10 mouse cellular contexts compared by ENCODE assay signal in genomic region chr9:60456651-60457050, GRCm38 (mm10).
DNase-seq lines count a peak whose midpoint lies in the region; ATAC-seq lines count a peak whose summit lies in the region.
"Had no signal": no experiment of that assay in that cellular context is flagged by ENCODE, and none has a peak within 500 bp of the region (broad histone marks: within the 10 kb centered on the region; RNA-seq: fewer than 3 reads in every experiment).

No protein-coding gene starts in this region.

- DNase-seq in hindbrain, embryonic 14.5 days (ENCODE audit: low spot score): no peak
- DNase-seq in cerebellum, postnatal 36 days: peak; percentile 20 to 24
- peak; percentile 56 for DNase-seq in left cerebral cortex, postnatal 10 days (ENCODE audit: extremely low spot score in 1 of 2, low spot score in 2 of 2)
- DNase-seq in right cerebral cortex, postnatal 14 days: peak; percentile 41
- no peak for DNase-seq in thymus, postnatal 25 days
- DNase-seq in gastrocnemius, postnatal 36 days: no peak
- DNase-seq: kidney, postnatal 25 days had no signal

- peaks cover 25% of the 10 kb centered on the region for H3K4me1 ChIP-seq in hindbrain, embryonic 16.5 days (ENCODE audit: control insufficient read depth, insufficient read depth, low read depth, low read length)
- H3K4me1 ChIP-seq in hindbrain, embryonic 14.5 days (replicated peaks; ENCODE audit: control insufficient read depth, insufficient read depth, low read length): peaks cover 34% of the 10 kb centered on the region
- H3K4me1 ChIP-seq in kidney, embryonic 15.5 days: peaks cover 33% of the 10 kb centered on the region

- no peaks in the 10 kb centered on the region for H3K9me3 ChIP-seq in hindbrain, embryonic 16.5 days (ENCODE audit: control insufficient read depth, low read length)
- H3K9me3 ChIP-seq in hindbrain, embryonic 14.5 days (ENCODE audit: control insufficient read depth, low read length): no peaks in the 10 kb centered on the region
- no peaks in the 10 kb centered on the region for H3K9me3 ChIP-seq in kidney, embryonic 15.5 days (replicated peaks)
- H3K9me3 ChIP-seq: heart, embryonic 10.5 days had no signal

- peak; percentile 37 for ATAC-seq in hindbrain, embryonic 16.5 days
- ATAC-seq in hindbrain, embryonic 14.5 days (ENCODE audit: low FRiP score): no peak
- no peak for ATAC-seq in kidney, embryonic 15.5 days (replicated peaks; ENCODE audit: low FRiP score)

- no peaks in the 10 kb centered on the region for H3K36me3 ChIP-seq in hindbrain, embryonic 16.5 days (ENCODE audit: control insufficient read depth, insufficient read depth, low read length)
- H3K36me3 ChIP-seq in hindbrain, embryonic 14.5 days (replicated peaks; ENCODE audit: control insufficient read depth, insufficient read depth): no peaks in the 10 kb centered on the region
- no peaks in the 10 kb centered on the region for H3K36me3 ChIP-seq in kidney, embryonic 15.5 days

- no peaks in the 10 kb centered on the region; the same call in 1 of the 2 replicates for H3K27me3 ChIP-seq in hindbrain, embryonic 16.5 days (replicated peaks; ENCODE audit: control insufficient read depth, insufficient read depth, low read length)
- H3K27me3 ChIP-seq in hindbrain, embryonic 14.5 days (ENCODE audit: control insufficient read depth, insufficient read depth, low read length): no peaks in the 10 kb centered on the region
- H3K27me3 ChIP-seq in kidney, embryonic 15.5 days: no peaks in the 10 kb centered on the region

- intact Hi-C loops in left cerebral cortex, postnatal 10 days (cut with DNase I): no loop called here
- intact Hi-C loops in gastrocnemius, postnatal 36 days (cut with DNase I): no loop called here

- 33% methylated on average over 5 of the region's 5 CpGs for WGBS in hindbrain, embryonic 16.5 days
- 41% methylated on average over 5 of the region's 5 CpGs for WGBS in hindbrain, embryonic 14.5 days
- WGBS in kidney, embryonic 15.5 days: 83% methylated on average over 5 of the region's 5 CpGs

- H3K9ac ChIP-seq in hindbrain, embryonic 16.5 days (ENCODE audit: low read depth, low read length): peak overlapping the region; percentile 13; the same call in 1 of the 2 replicates
- H3K9ac ChIP-seq in hindbrain, embryonic 14.5 days: no peak overlapping the region
- H3K9ac ChIP-seq in kidney, embryonic 15.5 days: no peak overlapping the region

- H3K27ac ChIP-seq in hindbrain, embryonic 16.5 days (ENCODE audit: low read depth, low read length): peak overlapping the region; percentile 31
- H3K27ac ChIP-seq in hindbrain, embryonic 14.5 days: no peak overlapping the region
- H3K27ac ChIP-seq in kidney, embryonic 15.5 days: no peak overlapping the region
- H3K27ac ChIP-seq: heart, embryonic 10.5 days had no signal

- H3K4me3 ChIP-seq in hindbrain, embryonic 16.5 days (ENCODE audit: low read length): no peak overlapping the region
- no peak overlapping the region for H3K4me3 ChIP-seq in hindbrain, embryonic 14.5 days (replicated peaks; ENCODE audit: low read length)
- H3K4me3 ChIP-seq in kidney, embryonic 15.5 days (replicated peaks): no peak overlapping the region
- H3K4me3 ChIP-seq: heart, embryonic 10.5 days had no signal

- H3K4me2 ChIP-seq in hindbrain, embryonic 16.5 days (ENCODE audit: low read length): no peak overlapping the region
- no peak overlapping the region for H3K4me2 ChIP-seq in hindbrain, embryonic 14.5 days (replicated peaks)
- H3K4me2 ChIP-seq in kidney, embryonic 15.5 days: no peak overlapping the region

Comparison
In these comparisons a context has a peak if more than half of its experiments do, and no peak if none do; other contexts are left out.
1. DNase-seq: peak in cerebellum, postnatal 36 days (2 of 2), left cerebral cortex, postnatal 10 days (2 of 2) and right cerebral cortex, postnatal 14 days (single experiment); none in hindbrain, embryonic 14.5 days (single experiment), thymus, postnatal 25 days (single experiment) and gastrocnemius, postnatal 36 days (0 of 2).